Mouse (Mus musculus): Measurements from ENCODE around the gene Xpnpep2. TPM values are rescaled to one million over a fixed set of nuclear protein-coding genes. Genes with fewer than 3 reads are reported as not detected.

Gene Xpnpep2
- 0.10 TPM in 1 of 2 replicates, not detected in the other for polyA plus RNA-seq (2015; fragmentation: Nextera tagmentation; extraction: Ambion mirVana)

DNA sequence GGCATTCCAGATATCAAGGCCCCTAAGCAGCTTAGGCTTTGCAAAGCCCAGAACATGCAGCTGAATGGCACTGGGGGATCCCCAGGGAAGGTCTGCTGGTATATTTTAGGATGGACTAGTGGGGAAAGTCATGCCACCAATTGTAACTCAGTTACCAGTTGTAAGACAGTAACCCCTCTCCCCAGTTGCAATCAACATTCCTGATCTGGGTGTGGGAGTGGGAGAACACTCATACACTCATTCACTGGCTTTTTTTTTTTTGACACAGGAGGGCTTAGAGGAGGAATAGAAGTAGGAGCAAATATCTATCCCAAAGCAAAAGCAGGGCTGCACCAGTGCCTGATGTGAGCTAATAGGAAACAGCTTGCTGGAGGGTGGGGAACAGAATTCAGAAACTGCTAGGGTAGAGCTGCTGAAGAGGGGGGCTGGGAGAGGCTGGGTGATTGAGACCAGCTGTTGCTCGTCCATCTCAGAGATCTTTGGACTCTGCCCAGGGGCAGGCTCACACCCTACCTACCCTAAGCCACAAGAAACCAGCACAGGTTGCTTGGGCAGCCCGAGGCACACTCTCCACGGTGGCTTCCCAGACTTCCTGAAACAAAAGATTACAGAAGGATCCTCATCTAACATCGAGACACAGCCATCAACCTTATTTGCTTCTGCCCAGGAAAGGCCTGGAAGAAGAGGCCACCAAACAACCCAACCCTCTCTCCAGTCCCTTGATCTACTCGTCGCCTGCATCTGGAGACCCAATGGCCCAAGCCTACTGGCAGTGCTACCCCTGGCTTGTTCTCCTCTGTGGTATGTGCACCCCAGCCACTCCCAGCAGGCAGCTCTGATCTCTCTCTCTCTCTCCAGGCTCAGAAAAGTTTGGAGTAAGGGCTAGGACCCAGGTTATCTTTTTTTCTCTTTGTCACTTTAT is at the start of gene Xpnpep2:
TSS of gene Xpnpep2 (plus strand) at position 332 of the 922 bp plus-strand sequence.
- ATAC-seq (ENCODE audit: low read depth), result no peak
- H3K4me3 ChIP-seq (replicated peaks), result no peak within 1 kb of the TSS
- H3K36me3 ChIP-seq, result no peaks in the 10 kb centered on the region
- no peak within 1 kb of the TSS for H3K27ac ChIP-seq
- H3K4me2 ChIP-seq, result no peak within 1 kb of the TSS
- H3K9me3 ChIP-seq (replicated peaks), result no peaks in the 10 kb centered on the region
- no peak within 1 kb of the TSS for H3K9ac ChIP-seq
- H3K4me1 ChIP-seq (replicated peaks), result no peaks in the 10 kb centered on the region
- WGBS (ENCODE audit: insufficient replicate concordance), result 39% methylated on average over 6 of the region's 6 CpGs
- DNase-seq, result no peak
- H3K27me3 ChIP-seq, result no peaks in the 10 kb centered on the region

DNA sequence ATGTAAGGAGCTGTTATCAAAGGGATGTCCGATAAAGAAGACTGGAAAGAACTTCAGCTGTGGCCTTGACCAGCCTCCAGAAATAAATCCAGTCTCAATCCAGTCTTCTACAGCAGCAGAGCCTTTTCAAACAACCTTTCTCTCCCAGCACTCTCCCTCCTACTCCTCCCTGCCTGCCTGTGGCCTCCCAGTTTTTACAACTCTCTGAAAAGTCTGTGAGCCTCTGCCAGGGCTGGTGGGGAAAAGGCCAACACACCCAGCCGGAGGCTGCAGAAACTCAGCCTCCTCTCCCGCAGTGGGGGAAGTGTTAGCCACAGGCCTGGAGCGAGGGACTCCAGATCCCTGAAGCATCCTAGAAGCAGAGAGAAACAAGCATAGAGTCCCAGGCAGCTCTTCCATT is 46.0 kb upstream of the Xpnpep2 start:
- no peaks in the 10 kb centered on the region for H3K4me1 ChIP-seq (replicated peaks)
- no peak overlapping the region for H3K27ac ChIP-seq
- DNase-seq (no peak), ATAC-seq (ENCODE audit: low read depth) (no peak)
- H3K4me2 ChIP-seq, result no peak overlapping the region
- H3K27me3 ChIP-seq, result no peaks in the 10 kb centered on the region
- no peaks in the 10 kb centered on the region for H3K9me3 ChIP-seq (replicated peaks)
- no peak overlapping the region for H3K4me3 ChIP-seq (replicated peaks)
- no peaks in the 10 kb centered on the region for H3K36me3 ChIP-seq
- no peak overlapping the region for H3K9ac ChIP-seq
- WGBS (ENCODE audit: insufficient replicate concordance), result 67% methylated on average over 4 of the region's 4 CpGs

DNA sequence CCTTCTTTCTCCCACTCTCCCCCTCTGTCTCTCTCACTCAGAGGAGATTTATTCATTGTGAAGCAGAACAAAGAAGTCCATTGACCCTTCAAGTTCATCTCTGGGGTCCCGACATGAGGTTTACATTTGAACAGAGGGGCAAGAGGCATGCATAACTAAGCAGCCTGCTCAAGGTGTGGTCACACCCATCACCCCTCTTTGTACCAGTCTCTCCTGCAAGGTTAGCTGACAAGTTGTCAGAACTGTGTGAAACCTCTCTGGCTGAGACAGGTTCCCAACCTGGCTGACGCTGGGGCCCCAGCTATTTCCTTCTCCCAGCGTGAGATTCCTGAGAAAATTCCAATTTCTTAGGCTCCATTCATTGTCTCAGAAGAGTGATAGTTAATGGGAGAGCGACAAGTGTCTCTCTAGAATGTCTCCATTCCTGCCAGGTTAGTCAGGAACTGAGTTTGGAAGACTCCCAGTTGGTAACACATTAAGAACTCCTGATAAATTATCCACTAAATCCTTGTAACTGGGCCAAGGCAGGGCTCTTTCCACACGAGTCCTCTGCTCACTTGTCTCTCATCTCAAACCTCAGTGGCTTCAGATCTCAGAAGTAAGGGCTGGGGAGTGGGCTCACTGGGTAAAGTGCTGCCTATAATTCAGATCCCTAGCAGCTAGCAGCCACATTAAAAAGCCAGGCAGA is 44.2 kb upstream of the Xpnpep2 start:
- H3K27ac ChIP-seq, result no peak overlapping the region
- no peaks in the 10 kb centered on the region for H3K4me1 ChIP-seq (replicated peaks)
- ATAC-seq (ENCODE audit: low read depth) (no peak), DNase-seq (no peak)
- 47% methylated on average over 5 of the region's 5 CpGs for WGBS (ENCODE audit: insufficient replicate concordance)
- H3K9me3 ChIP-seq (replicated peaks), result no peaks in the 10 kb centered on the region
- no peak overlapping the region for H3K4me2 ChIP-seq
- H3K9ac ChIP-seq, result no peak overlapping the region
- no peak overlapping the region for H3K4me3 ChIP-seq (replicated peaks)
- H3K27me3 ChIP-seq, result no peaks in the 10 kb centered on the region
- no peaks in the 10 kb centered on the region for H3K36me3 ChIP-seq

DNA sequence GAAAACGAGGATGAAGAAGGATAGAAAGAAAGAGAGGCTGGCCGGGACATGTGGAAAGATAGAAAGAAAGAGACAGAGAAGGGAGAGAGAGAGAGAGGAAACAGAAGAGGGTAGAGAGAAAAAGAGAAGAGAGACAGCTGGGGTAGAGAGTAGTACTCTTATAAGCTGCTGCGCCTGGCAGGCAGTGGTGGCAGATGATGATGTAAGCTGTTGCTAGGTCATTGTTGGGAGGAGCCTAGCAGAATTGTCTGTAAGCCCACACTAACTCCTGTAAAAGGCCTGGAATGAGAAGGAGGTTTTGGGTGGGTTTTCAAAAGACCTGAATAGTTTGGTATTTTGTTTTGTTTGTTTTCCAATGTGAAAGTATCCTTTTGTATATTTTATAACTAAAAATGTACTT is 41.6 kb upstream of the Xpnpep2 start:
- Histone ChIP-seq H3K36me3 (no peaks in the 10 kb centered on the region), H3K9ac (no peak overlapping the region), H3K4me1 (replicated peaks) (no peaks in the 10 kb centered on the region), H3K4me3 (replicated peaks) (no peak overlapping the region), H3K27ac (no peak overlapping the region), H3K4me2 (no peak overlapping the region), H3K27me3 (peaks cover 4% of the 10 kb centered on the region; the same call in 1 of the 2 replicates), H3K9me3 (replicated peaks) (no peaks in the 10 kb centered on the region)
- WGBS (ENCODE audit: insufficient replicate concordance), result 53% methylated on average over 3 of the region's 3 CpGs
- DNase-seq (no peak), ATAC-seq (ENCODE audit: low read depth) (no peak)

DNA sequence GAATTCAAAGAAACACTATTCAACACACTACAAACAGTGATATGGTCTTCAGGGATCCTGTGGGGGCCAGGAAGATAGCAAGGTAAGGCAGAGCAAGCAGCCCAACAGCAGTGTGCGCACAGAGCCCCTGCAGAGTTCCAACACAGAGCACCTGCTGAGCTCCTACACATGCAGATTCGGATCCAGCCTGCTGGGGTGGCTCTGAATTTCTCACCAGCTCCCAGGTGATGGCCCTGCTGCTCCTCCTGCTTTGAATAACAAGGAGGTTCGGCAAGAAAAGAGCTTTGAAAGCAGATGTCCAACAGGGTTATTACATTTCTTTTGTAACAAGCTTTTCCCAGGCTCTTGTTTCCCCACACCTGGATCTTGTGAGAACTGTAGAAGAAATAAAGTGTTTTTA is 36.6 kb upstream of the Xpnpep2 start:
- Histone ChIP-seq H3K9ac (no peak overlapping the region), H3K4me1 (replicated peaks) (no peaks in the 10 kb centered on the region), H3K36me3 (no peaks in the 10 kb centered on the region), H3K27ac (no peak overlapping the region), H3K9me3 (replicated peaks) (no peaks in the 10 kb centered on the region), H3K4me3 (replicated peaks) (no peak overlapping the region), H3K4me2 (no peak overlapping the region), H3K27me3 (peaks cover 10% of the 10 kb centered on the region; the same call in 1 of the 2 replicates)
- 21% methylated on average over 3 of the region's 3 CpGs for WGBS (ENCODE audit: insufficient replicate concordance)
- no peak for DNase-seq
- ATAC-seq (ENCODE audit: low read depth), result no peak

DNA sequence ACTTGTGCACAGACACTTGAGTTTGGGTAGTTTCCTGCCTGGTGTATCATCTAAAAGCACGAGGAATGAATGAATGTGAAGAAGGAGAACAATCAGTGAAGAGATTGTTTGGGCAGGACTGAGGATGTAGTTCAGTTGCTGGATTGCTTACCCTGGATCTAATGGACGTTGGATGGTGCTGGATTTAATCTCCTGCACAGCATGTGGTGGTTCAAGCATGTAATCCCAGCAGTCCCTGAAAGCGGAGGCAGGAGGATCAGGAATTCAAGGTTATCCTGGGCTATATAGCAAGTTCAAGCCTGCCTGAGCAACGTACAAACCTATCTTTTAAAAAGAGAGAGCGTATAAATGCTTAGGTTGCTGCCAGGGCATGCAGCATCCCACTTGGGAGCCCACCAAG is 36.1 kb upstream of the Xpnpep2 start:
- no peak for DNase-seq
- Histone ChIP-seq H3K9ac (no peak overlapping the region), H3K4me3 (replicated peaks) (no peak overlapping the region), H3K27ac (no peak overlapping the region), H3K4me2 (no peak overlapping the region), H3K36me3 (no peaks in the 10 kb centered on the region), H3K27me3 (peaks cover 10% of the 10 kb centered on the region; the same call in 1 of the 2 replicates), H3K4me1 (replicated peaks) (no peaks in the 10 kb centered on the region), H3K9me3 (replicated peaks) (no peaks in the 10 kb centered on the region)
- no peak for ATAC-seq (ENCODE audit: low read depth)
- WGBS (ENCODE audit: insufficient replicate concordance), result 23% methylated on average over 5 of the region's 5 CpGs

DNA sequence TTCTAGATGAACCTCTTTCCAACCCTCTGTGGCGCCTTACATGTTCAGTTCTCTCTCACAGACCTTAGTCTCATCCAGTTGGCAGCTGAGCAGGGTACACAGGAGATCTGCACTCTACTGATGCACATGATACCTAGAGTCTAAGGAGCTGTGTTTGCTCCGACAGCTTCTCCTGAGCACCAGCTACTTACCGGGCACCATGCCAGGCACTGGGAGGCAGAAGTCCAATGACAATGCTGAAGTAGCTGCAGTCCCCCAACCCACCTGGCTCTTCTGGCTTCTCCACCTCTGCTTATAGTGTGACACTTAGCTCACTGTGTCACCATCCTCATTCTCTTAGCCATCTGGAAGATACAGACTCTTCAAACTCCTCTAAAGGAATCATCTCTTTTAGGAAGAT is 33.8 kb upstream of the Xpnpep2 start:
- Histone ChIP-seq H3K27me3 (peaks cover 10% of the 10 kb centered on the region; the same call in 1 of the 2 replicates), H3K4me2 (no peak overlapping the region), H3K4me3 (replicated peaks) (no peak overlapping the region), H3K36me3 (no peaks in the 10 kb centered on the region), H3K4me1 (replicated peaks) (no peaks in the 10 kb centered on the region), H3K9me3 (replicated peaks) (no peaks in the 10 kb centered on the region), H3K27ac (no peak overlapping the region), H3K9ac (no peak overlapping the region)
- DNase-seq, result no peak
- 78% methylated on average over 3 of the region's 3 CpGs for WGBS (ENCODE audit: insufficient replicate concordance)
- no peak for ATAC-seq (ENCODE audit: low read depth)

DNA sequence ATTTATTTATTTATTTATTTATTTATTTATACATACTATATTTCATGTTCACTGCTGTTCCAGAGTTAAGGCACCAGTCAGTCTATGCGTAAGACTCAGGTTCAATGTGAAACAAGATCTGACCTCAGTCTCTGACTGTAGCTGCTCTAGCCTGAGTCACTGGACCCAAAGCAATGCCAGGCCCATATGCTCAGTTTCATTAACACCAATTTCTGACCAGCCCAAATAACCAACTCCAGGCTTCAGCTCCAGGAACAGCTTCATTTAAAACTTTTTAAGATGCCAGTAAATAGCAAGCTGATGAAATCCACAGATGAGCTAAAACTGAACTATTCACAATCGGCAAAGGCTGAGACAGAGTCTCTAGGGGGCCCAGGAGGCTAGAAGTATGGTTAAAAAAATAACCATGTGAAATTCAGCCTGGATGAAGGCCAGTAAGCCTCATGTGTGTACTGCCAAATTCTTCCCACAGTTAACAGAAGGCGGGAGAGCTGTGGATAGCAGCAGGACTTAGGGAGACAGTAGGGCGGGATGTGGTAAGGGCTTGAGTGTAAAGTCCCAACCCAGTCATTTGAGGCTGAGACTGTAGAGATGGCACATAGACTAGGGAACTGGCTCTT is 31.6 kb upstream of the Xpnpep2 start:
- H3K27me3 ChIP-seq, result 0 out of 2 replicates have a peak, but pooled peaks cover 5% of the 10 kb centered on the region
- no peak overlapping the region for H3K27ac ChIP-seq
- no peaks in the 10 kb centered on the region for H3K36me3 ChIP-seq
- no peak overlapping the region for H3K4me2 ChIP-seq
- ATAC-seq (ENCODE audit: low read depth) (no peak), DNase-seq (no peak)
- no peaks in the 10 kb centered on the region for H3K4me1 ChIP-seq (replicated peaks)
- WGBS (ENCODE audit: insufficient replicate concordance), result 63% methylated on average over 4 of the region's 4 CpGs
- no peak overlapping the region for H3K9ac ChIP-seq
- no peak overlapping the region for H3K4me3 ChIP-seq (replicated peaks)
- H3K9me3 ChIP-seq (replicated peaks), result no peaks in the 10 kb centered on the region

DNA sequence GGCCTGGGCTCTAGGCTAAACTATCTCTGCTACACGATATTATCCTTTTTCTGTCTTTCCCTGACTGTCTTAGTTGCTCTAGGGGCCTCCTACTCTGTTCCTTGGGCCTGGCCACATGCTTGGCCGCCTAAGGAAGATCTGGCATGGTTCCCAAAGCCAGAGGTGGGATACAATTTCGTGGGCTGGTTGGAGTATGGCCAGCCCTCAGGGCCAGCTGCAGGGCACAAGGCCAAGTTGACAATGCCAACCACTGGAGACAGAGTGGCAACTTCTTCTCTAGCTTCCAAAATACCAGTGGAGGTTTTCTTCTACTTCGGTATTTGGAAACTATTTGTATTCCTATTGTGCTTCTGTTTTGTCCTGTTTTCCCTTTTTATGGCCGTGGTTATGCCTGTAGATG is 26.2 kb upstream of the Xpnpep2 start:
- Histone ChIP-seq H3K27me3 (no peaks in the 10 kb centered on the region), H3K4me1 (replicated peaks) (no peaks in the 10 kb centered on the region), H3K27ac (no peak overlapping the region), H3K36me3 (no peaks in the 10 kb centered on the region), H3K9ac (no peak overlapping the region), H3K4me2 (no peak overlapping the region), H3K9me3 (replicated peaks) (no peaks in the 10 kb centered on the region), H3K4me3 (replicated peaks) (no peak overlapping the region)
- ATAC-seq (ENCODE audit: low read depth) (no peak), DNase-seq (no peak)
- WGBS (ENCODE audit: insufficient replicate concordance), result 46% methylated on average over 5 of the region's 5 CpGs

DNA sequence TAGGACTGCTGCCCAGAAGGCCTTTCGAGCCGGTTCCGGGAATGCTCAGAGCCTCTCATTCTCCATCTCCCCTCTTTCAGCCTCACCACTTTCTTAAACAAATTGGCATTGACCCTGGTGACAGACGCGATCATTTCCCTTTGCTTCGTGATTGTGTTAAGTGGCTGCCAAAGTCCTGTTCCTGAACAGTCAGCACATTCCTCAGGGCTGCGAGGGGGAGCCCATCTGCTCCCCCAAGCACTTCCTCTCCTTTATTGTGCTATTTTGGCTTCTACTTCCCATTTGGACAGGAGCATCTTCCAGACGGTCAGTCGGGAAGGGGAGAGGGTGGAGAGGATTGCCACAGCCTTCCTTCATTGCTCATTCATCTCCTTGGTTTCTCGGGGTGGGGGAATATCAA is 16.4 kb upstream of the Xpnpep2 start:
- ATAC-seq (ENCODE audit: low read depth), result no peak
- WGBS (ENCODE audit: insufficient replicate concordance), result 40% methylated on average over 10 of the region's 10 CpGs

DNA sequence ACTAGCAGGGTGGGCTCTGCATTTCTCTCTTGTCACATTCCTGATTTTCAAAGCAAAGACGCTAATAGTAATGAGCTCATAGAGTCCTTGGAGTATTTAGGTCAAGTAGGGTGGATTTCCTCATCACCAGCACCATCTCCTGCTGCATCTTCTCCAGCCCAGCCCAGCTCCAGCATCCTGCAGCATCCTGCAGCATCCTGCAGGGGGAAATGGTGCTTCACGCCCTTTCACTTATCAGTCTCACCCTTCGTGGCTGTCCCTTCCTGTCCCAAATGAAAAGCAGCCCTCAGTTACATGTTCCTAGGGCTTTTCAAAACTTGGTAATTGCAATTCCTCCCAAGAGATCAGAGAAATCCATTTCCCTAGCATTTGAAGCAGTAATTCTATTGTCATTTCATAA is 15.0 kb upstream of the Xpnpep2 start:
- ATAC-seq (ENCODE audit: low read depth) (no peak), DNase-seq (no peak)
- no peaks in the 10 kb centered on the region for H3K9me3 ChIP-seq (replicated peaks)
- no peaks in the 10 kb centered on the region for H3K4me1 ChIP-seq (replicated peaks)
- no peak overlapping the region for H3K27ac ChIP-seq
- 25% methylated on average over 3 of the region's 3 CpGs for WGBS (ENCODE audit: insufficient replicate concordance)
- no peak overlapping the region for H3K4me2 ChIP-seq
- no peaks in the 10 kb centered on the region for H3K36me3 ChIP-seq
- no peaks in the 10 kb centered on the region for H3K27me3 ChIP-seq
- H3K4me3 ChIP-seq (replicated peaks), result no peak overlapping the region
- no peak overlapping the region for H3K9ac ChIP-seq

More for the DNA sequence above, 16.4 kb upstream of the Xpnpep2 start:
- Histone ChIP-seq H3K4me3 (replicated peaks) (no peak overlapping the region), H3K9ac (no peak overlapping the region), H3K4me1 (replicated peaks) (no peaks in the 10 kb centered on the region), H3K36me3 (no peaks in the 10 kb centered on the region), H3K27ac (no peak overlapping the region), H3K27me3 (no peaks in the 10 kb centered on the region), H3K9me3 (replicated peaks) (no peaks in the 10 kb centered on the region), H3K4me2 (no peak overlapping the region)
- DNase-seq, result no peak
